In genomic region chr1:131569721-131570120, GRCm38 (mm10) we compare ENCODE assay signal across 37 mouse cellular contexts. TPM values are rescaled to one million over a fixed set of nuclear protein-coding genes. Genes with fewer than 3 reads are reported as not detected.
"Had no signal": no experiment of that assay in that cellular context is flagged by ENCODE, and none has a peak within 500 bp of the region (broad histone marks: within the 10 kb centered on the region; RNA-seq: fewer than 3 reads in every experiment).

No protein-coding gene starts in this region.

- H3K27me3 ChIP-seq: embryonic facial prominence, embryonic 12.5 days; embryonic facial prominence, embryonic 13.5 days; embryonic facial prominence, embryonic 15.5 days; forebrain, embryonic 12.5 days; forebrain, embryonic 13.5 days; forebrain, embryonic 15.5 days had no signal

- H3K4me3 ChIP-seq: embryonic facial prominence, embryonic 10.5 days; embryonic facial prominence, embryonic 12.5 days; embryonic facial prominence, embryonic 13.5 days; embryonic facial prominence, embryonic 15.5 days; erythroblast, embryonic 14.5 days; forebrain, embryonic 10.5 days; forebrain, embryonic 12.5 days; forebrain, embryonic 13.5 days; forebrain, embryonic 15.5 days; gastrocnemius, adult 2 months; heart, adult 2 months had no signal

- H3K9ac ChIP-seq: embryonic facial prominence, embryonic 12.5 days; embryonic facial prominence, embryonic 13.5 days; embryonic facial prominence, embryonic 15.5 days; forebrain, embryonic 12.5 days; forebrain, embryonic 13.5 days; forebrain, embryonic 15.5 days; forebrain, postnatal 0 days had no signal

- H3K9me3 ChIP-seq: embryonic facial prominence, embryonic 10.5 days; embryonic facial prominence, embryonic 12.5 days; embryonic facial prominence, embryonic 13.5 days; embryonic facial prominence, embryonic 15.5 days; forebrain, embryonic 10.5 days; forebrain, embryonic 12.5 days; forebrain, embryonic 13.5 days; forebrain, embryonic 15.5 days had no signal

- H3K27ac ChIP-seq: embryonic facial prominence, embryonic 10.5 days; embryonic facial prominence, embryonic 12.5 days; embryonic facial prominence, embryonic 13.5 days; embryonic facial prominence, embryonic 15.5 days; forebrain, embryonic 10.5 days; forebrain, embryonic 12.5 days; forebrain, embryonic 13.5 days; forebrain, embryonic 15.5 days; gastrocnemius, adult 2 months; heart, adult 2 months had no signal

- H3K4me1 ChIP-seq: embryonic facial prominence, embryonic 10.5 days; embryonic facial prominence, embryonic 12.5 days; embryonic facial prominence, embryonic 13.5 days; embryonic facial prominence, embryonic 15.5 days; forebrain, embryonic 10.5 days; forebrain, embryonic 12.5 days; forebrain, embryonic 13.5 days; forebrain, embryonic 15.5 days had no signal

- DNase-seq: cerebellum, adult 9-10 months; cerebellum, adult 9-11 months; cerebellum, postnatal 10 days; cerebellum, postnatal 14 days; cerebellum, postnatal 25 days; cerebellum, postnatal 36 days; embryo, embryonic 11 days; forebrain, postnatal 0 days; gastrocnemius, adult 2 months; gastrocnemius, postnatal 10 days; gastrocnemius, postnatal 14 days; gastrocnemius, postnatal 25 days; gastrocnemius, postnatal 36 days; heart, adult 11 months; heart, adult 18-20 months; heart, adult 2 months had no signal

- ATAC-seq: forebrain, embryonic 13.5 days; forebrain, embryonic 14.5 days; forebrain, embryonic 15.5 days; forebrain, embryonic 16.5 days; forebrain, postnatal 0 days had no signal

- H3K36me3 ChIP-seq: embryonic facial prominence, embryonic 10.5 days; embryonic facial prominence, embryonic 12.5 days; embryonic facial prominence, embryonic 13.5 days; embryonic facial prominence, embryonic 15.5 days; forebrain, embryonic 10.5 days; forebrain, embryonic 12.5 days; forebrain, embryonic 15.5 days had no signal

RNA-seq across cellular contexts. Expression of gene Avpr1b, which starts 29.3 kb away (rescaled TPM):
- total RNA-seq: common myeloid progenitor, adult 5-6 weeks; forebrain, postnatal 0 days; gastrocnemius, adult 18-20 months; gastrocnemius, adult 2 months; gastrocnemius, adult 8-10 months; gastrocnemius, postnatal 10 days; gastrocnemius, postnatal 14 days; gastrocnemius, postnatal 25 days; gastrocnemius, postnatal 36 days; gastrocnemius, postnatal 4 days; granulocyte monocyte progenitor cell, adult 5-6 weeks; heart, adult 18-20 months; heart, adult 2 months; heart, adult 8-10 months had no signal
- polyA plus RNA-seq: cortical plate, adult 2 months; embryonic facial prominence, embryonic 10.5 days; embryonic facial prominence, embryonic 11.5 days; embryonic facial prominence, embryonic 12.5 days; embryonic facial prominence, embryonic 13.5 days; embryonic facial prominence, embryonic 15.5 days; erythroblast, embryonic 14.5 days; forebrain, embryonic 10.5 days; forebrain, embryonic 12.5 days; forebrain, embryonic 13.5 days; forebrain, embryonic 14.5 days; forebrain, embryonic 15.5 days; forebrain, embryonic 16.5 days; forebrain, postnatal 0 days; frontal cortex, adult 2 months; gonadal fat pad, adult 2 months; heart, adult 2 months had no signal
